Mouse (Mus musculus) forebrain, embryonic 15.5 days (tissue): ENCODE results near the gene Ugt1a7c. TPM values are rescaled to one million over a fixed set of nuclear protein-coding genes. Genes with fewer than 3 reads are reported as not detected.

Experiments
- ATAC-seq: fragments of 200-750 bp; cut with Nextera tagmentation; replicated peaks from 2 replicates; pipeline ENCODE4 v1.8.0; 2017; ENCODE audit warnings: mild to moderate bottlenecking, moderate TSS enrichment, moderate library complexity
- H3K27ac ChIP-seq: fragments of 300-500 bp; sonication (generic); replicated peaks from 2 replicates; pipeline ENCODE4 v1.5.1; 2015; ENCODE audit warnings: mild to moderate bottlenecking, inconsistent platforms
- H3K27me3 ChIP-seq: fragments of 300-500 bp; sonication (generic); 2 replicates; pipeline ENCODE4 v1.6.1; 2015; ENCODE audit warnings: inconsistent platforms
- H3K36me3 ChIP-seq: fragments of 300-500 bp; sonication (generic); 2 replicates; pipeline ENCODE4 v1.6.1; 2015; ENCODE audit warnings: mild to moderate bottlenecking, inconsistent platforms
- H3K4me1 ChIP-seq: fragments of 300-500 bp; sonication (generic); 2 replicates; pipeline ENCODE4 v1.6.1; 2015; ENCODE audit warnings: inconsistent platforms
- H3K4me2 ChIP-seq: fragments of 300-500 bp; sonication (generic); replicated peaks from 2 replicates; pipeline ENCODE4 v1.6.1; 2015; ENCODE audit warnings: mild to moderate bottlenecking, inconsistent platforms
- H3K4me3 ChIP-seq: fragments of 300-500 bp; sonication (generic); 2 replicates; pipeline ENCODE4 v1.5.1; 2015; ENCODE audit warnings: mild to moderate bottlenecking, inconsistent platforms
- H3K9ac ChIP-seq: fragments of 300-500 bp; sonication (generic); replicated peaks from 2 replicates; pipeline ENCODE4 v1.6.1; 2015; ENCODE audit warnings: mild to moderate bottlenecking, inconsistent platforms
- H3K9me3 ChIP-seq: fragments of 300-500 bp; sonication (generic); 2 replicates; pipeline ENCODE4 v1.6.1; 2016; ENCODE audit warnings: inconsistent platforms
- WGBS: fragments of 180-500 bp; shearing (Covaris S2); methylation state at CpG from one replicate; pipeline ENCODE4 v1.1.7; 2015; ENCODE audit warnings: mixed read lengths; 5-methylcytosine and 5-hydroxymethylcytosine counted together
- polyA plus RNA-seq: library from polyadenylated mRNA; unstranded; fragments of >200 nt; fragmentation: Nextera tagmentation; extraction: Ambion mirVana; gene quantifications from 2 replicates; pipeline ENCODE4 v1.2.1, GENCODE M21; 2015

The Ugt1a7c gene
- polyA plus RNA-seq, 1 experiment from 2014 or later, result 0.60 TPM

DNA sequence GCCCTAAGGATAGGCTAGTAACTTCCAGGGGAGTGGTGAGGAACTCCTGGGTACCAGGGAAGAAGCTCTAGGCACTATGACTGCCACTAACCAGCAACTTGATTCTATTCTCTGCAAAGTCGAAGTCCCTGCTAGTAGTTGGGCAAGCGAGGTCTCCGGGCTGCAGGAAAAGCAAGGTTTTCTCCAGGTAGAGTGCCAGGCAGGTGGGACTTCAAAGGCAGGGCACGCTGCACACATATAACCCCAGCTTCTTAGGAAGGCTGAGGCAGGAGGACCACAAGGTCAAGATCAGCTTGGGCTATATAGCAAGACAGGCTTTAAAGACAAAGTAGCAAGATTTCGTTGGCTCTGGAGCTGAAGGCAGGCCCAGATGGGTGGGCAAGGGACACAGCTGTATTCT, 168.9 kb downstream of the Ugt1a7c start:
- ATAC-seq, result no peak
- Histone ChIP-seq H3K36me3 (peaks cover 86% of the 10 kb centered on the region), H3K27me3 (no peaks in the 10 kb centered on the region), H3K4me3 (no peak overlapping the region), H3K4me1 (no peaks in the 10 kb centered on the region), H3K9me3 (no peaks in the 10 kb centered on the region), H3K4me2 (no peak overlapping the region), H3K27ac (no peak overlapping the region), H3K9ac (no peak overlapping the region)
- 91% methylated on average over 5 of the region's 5 CpGs for WGBS

GRCm38 (mm10) chr1:88264237-88264868, 169.5 kb downstream of the Ugt1a7c start:
- Histone ChIP-seq H3K4me1 (no peaks in the 10 kb centered on the region), H3K4me2 (no peak overlapping the region), H3K36me3 (peaks cover 92% of the 10 kb centered on the region), H3K4me3 (no peak overlapping the region), H3K9me3 (no peaks in the 10 kb centered on the region), H3K9ac (no peak overlapping the region), H3K27me3 (no peaks in the 10 kb centered on the region), H3K27ac (no peak overlapping the region)
- WGBS, result 92% methylated on average over 7 of the region's 7 CpGs
- ATAC-seq, result no peak

GRCm38 (mm10) chr1:88264869-88265240, 170.0 kb downstream of the Ugt1a7c start:
- Histone ChIP-seq H3K4me3 (no peak overlapping the region), H3K4me2 (no peak overlapping the region), H3K9me3 (no peaks in the 10 kb centered on the region), H3K9ac (no peak overlapping the region), H3K36me3 (peaks cover 93% of the 10 kb centered on the region), H3K27ac (no peak overlapping the region), H3K27me3 (no peaks in the 10 kb centered on the region), H3K4me1 (no peaks in the 10 kb centered on the region)
- ATAC-seq, result no peak
- 78% methylated on average over 4 of the region's 4 CpGs for WGBS

- Histone ChIP-seq H3K27ac (no peak overlapping the region), H3K4me3 (no peak overlapping the region), H3K36me3 (peaks cover 88% of the 10 kb centered on the region), H3K4me1 (no peaks in the 10 kb centered on the region), H3K27me3 (no peaks in the 10 kb centered on the region), H3K9ac (no peak overlapping the region), H3K9me3 (no peaks in the 10 kb centered on the region), H3K4me2 (no peak overlapping the region)
- WGBS, result 90% methylated on average over 13 of the region's 13 CpGs
- no peak for ATAC-seq
Measured at GRCm38 (mm10) chr1:88266123-88266522, 171.3 kb downstream of the Ugt1a7c start.

GRCm38 (mm10) chr1:88267489-88267888, 172.6 kb downstream of the Ugt1a7c start:
- no peak for ATAC-seq

DNA sequence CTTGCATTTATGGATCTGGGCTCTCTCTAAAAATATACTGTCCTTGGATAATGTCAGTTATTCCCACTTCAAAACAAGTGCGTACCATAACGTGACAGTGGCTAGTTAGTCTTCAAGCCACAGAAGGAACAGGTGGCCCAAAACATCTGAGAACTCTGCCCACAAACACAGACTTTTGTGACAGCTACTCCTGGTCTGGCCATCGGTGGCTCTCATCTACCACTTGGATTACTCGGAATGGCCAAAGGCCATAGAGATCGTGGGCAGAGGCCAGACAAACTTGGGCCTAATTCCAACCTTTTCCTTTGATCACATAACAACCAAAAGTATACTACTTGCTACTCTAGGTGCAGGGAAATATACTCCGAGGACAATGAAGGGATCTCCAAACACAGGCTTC, 173.2 kb downstream of the Ugt1a7c start:
- H3K36me3 ChIP-seq, result peaks cover 80% of the 10 kb centered on the region
- H3K9me3 ChIP-seq, result no peaks in the 10 kb centered on the region
- ATAC-seq, result no peak
- H3K27me3 ChIP-seq, result no peaks in the 10 kb centered on the region
- no peaks in the 10 kb centered on the region for H3K4me1 ChIP-seq
- H3K9ac ChIP-seq, result no peak overlapping the region
- no peak overlapping the region for H3K27ac ChIP-seq
- 89% methylated on average over 6 of the region's 6 CpGs for WGBS
- H3K4me3 ChIP-seq, result no peak overlapping the region
- H3K4me2 ChIP-seq, result no peak overlapping the region

More at GRCm38 (mm10) chr1:88267489-88267888, 172.6 kb downstream of the Ugt1a7c start:
- H3K9ac ChIP-seq, result no peak overlapping the region
- no peaks in the 10 kb centered on the region for H3K4me1 ChIP-seq
- H3K27me3 ChIP-seq, result no peaks in the 10 kb centered on the region
- no peak overlapping the region for H3K27ac ChIP-seq
- no peak overlapping the region for H3K4me3 ChIP-seq
- no peak overlapping the region for H3K4me2 ChIP-seq
- no peaks in the 10 kb centered on the region for H3K9me3 ChIP-seq
- WGBS, result 94% methylated on average over 6 of the region's 6 CpGs
- peaks cover 81% of the 10 kb centered on the region for H3K36me3 ChIP-seq

Other genes with a start within 250 kb of the Ugt1a7c start
- gene Dgkd, start 241.8 kb upstream of the Ugt1a7c start, polyA plus RNA-seq, result 47.1 and 50.2 TPM in 2 replicates
- gene Usp40, start 86.5 kb upstream of the Ugt1a7c start, polyA plus RNA-seq, result 26.7 and 27.2 TPM in 2 replicates
- gene Ugt1a10, start 39.7 kb upstream of the Ugt1a7c start, polyA plus RNA-seq, result not detected in 2 replicates
- 0.15 TPM in 1 of 2 replicates, not detected in the other for gene Ugt1a9, start 24.3 kb upstream of the Ugt1a7c start, polyA plus RNA-seq
- not detected in 2 replicates for gene Ugt1a8, start 7.2 kb upstream of the Ugt1a7c start, polyA plus RNA-seq
- gene Ugt1a6b, start 8.2 kb downstream of the Ugt1a7c start, polyA plus RNA-seq, result 2.1 and 2.3 TPM in 2 replicates
- 2.3 and 4.4 TPM in 2 replicates for gene Ugt1a6a, start 39.7 kb downstream of the Ugt1a7c start, polyA plus RNA-seq
- not detected in 2 replicates for gene Ugt1a5, start 71.0 kb downstream of the Ugt1a7c start, polyA plus RNA-seq
- gene Ugt1a2, start 105.5 kb downstream of the Ugt1a7c start, polyA plus RNA-seq, result not detected in 2 replicates
- 13.7 TPM in 2 replicates for gene Dnajb3, start 110.7 kb downstream of the Ugt1a7c start, polyA plus RNA-seq
- not detected in 2 replicates for gene Ugt1a1, start 116.9 kb downstream of the Ugt1a7c start, polyA plus RNA-seq
- 0.73 and 0.88 TPM in 2 replicates for gene Mroh2a, start 131.9 kb downstream of the Ugt1a7c start, polyA plus RNA-seq
- gene Hjurp, start 182.6 kb downstream of the Ugt1a7c start, polyA plus RNA-seq, result 115 and 118 TPM in 2 replicates
- 0.06 and 0.11 TPM in 2 replicates for gene Trpm8, start 182.6 kb downstream of the Ugt1a7c start, polyA plus RNA-seq